Mouse (Mus musculus): Measurements from ENCODE around the gene Nup43.

- TF ChIP-seq CTCF (IDR thresholded peaks at IDR 0.05 in 2 of 3, conservative IDR thresholded peaks at IDR 0.05 in 1 of 3; ENCODE audit: control insufficient read depth in 1 of 3, insufficient read depth in 1 of 3, low read depth in 2 of 3, low read length in 3 of 3, poor library complexity in 1 of 3, severe bottlenecking in 1 of 3) (no peak), GATA1 (IDR thresholded peaks at IDR 0.05; ENCODE audit: low read depth, low read length) (no peak), MAFK (IDR thresholded peaks at IDR 0.05; ENCODE audit: borderline replicate concordance, low read depth, low read length) (no peak), USF1 (IDR thresholded peaks at IDR 0.05; ENCODE audit: low read depth, low read length) (no peak), ZC3H11A (IDR thresholded peaks at IDR 0.05; ENCODE audit: low read depth, low read length) (no peak), POLR2A (IDR thresholded peaks at IDR 0.05; ENCODE audit: control insufficient read depth in 1 of 2, insufficient read depth in 1 of 2, low read depth in 1 of 2, low read length in 2 of 2, poor library complexity in 1 of 2) (peak; percentile 90 to 96), CHD1 (IDR thresholded peaks at IDR 0.05; ENCODE audit: low read depth, low read length) (no peak), TCF12 (IDR thresholded peaks at IDR 0.05; ENCODE audit: low read depth, low read length) (peak; percentile 70), RCOR1 (IDR thresholded peaks at IDR 0.05; ENCODE audit: low read depth, low read length) (no peak), MXI1 (IDR thresholded peaks at IDR 0.05; ENCODE audit: low read depth, low read length) (peak; percentile 65), NELFE (IDR thresholded peaks at IDR 0.05; ENCODE audit: low read depth, low read length) (peak; percentile 95), SMC3 (IDR thresholded peaks at IDR 0.05; ENCODE audit: low read depth, low read length) (no peak), RAD21 (IDR thresholded peaks at IDR 0.05; ENCODE audit: low read depth, low read length) (no peak), E2F4 (IDR thresholded peaks at IDR 0.05; ENCODE audit: borderline replicate concordance, low read depth, low read length) (no peak)
Measured at GRCm38 (mm10) chr10:7680731-7681301, 13.5 kb downstream of the Nup43 start, which contains the start of the genes Pcmt1 and Lats1.
